Comparison of ENCODE assay signal across 8 mouse cellular contexts in the genomic region with DNA sequence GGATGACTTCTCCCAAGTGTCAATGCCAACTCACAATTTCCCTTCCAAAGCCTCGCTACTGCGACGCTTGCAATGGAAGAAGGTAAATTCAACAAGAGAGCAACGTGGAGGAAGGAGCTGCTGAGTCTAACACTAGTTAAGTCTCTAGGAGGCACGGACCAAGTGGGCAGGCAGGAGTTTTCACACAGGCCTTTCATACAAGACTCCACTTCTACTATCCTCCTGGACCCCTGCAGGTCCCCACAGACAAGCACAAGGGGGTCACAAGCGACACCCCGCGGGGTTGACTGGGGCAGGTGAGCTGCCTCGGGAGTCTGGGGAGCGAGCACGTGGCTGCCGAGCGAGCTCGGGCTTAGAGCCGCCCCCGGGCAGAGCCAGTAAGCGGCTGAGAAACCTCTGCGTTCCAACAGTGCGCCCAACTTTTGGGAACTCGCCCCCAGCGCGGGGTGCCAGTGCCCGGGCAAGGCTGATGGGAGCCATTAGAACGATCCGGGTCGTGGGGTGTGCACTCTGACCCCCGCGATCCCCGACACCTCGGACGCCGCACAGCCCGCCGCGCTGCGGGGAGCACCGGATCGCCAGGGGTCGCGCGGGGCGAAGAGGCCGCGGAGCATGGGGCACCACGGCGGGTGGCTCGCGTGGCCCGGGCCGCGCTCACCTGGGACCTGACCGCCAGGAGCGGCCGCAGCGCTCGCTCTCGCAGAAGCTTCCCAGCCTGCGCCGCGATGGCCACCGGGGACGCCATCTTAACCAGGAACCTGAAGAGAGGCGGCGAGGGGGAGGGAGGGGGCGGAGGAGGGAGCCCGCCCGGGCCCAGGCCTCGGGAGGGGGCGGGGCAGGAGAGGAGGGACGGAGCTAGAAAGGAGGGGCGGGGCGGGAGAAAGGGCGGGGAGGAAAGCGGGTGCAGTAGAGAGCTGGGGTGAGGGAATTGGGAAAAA. TPM values are rescaled to one million over a fixed set of nuclear protein-coding genes. Genes with fewer than 3 reads are reported as not detected.
DNase-seq lines count a peak whose midpoint lies in the region; ATAC-seq and TF ChIP-seq lines count a peak whose summit lies in the region.

A gene (minus strand): TSS at position 770 of the 938 bp plus-strand sequence.

- intact Hi-C loops in heart, postnatal 14 days (cut with DNase I) = no loop called here

- under 1% methylated on average over 67 of the region's 74 CpGs for WGBS in forebrain, embryonic 15.5 days
- WGBS in lung, embryonic 14.5 days = under 1% methylated on average over 69 of the region's 74 CpGs

- no peak for TF ChIP-seq RAD21 in MEL (IDR thresholded peaks at IDR 0.05; ENCODE audit: low read depth, low read length)

- peak within 1 kb of the TSS; percentile 100 for H3K4me2 ChIP-seq in forebrain, embryonic 15.5 days (replicated peaks)
- H3K4me2 ChIP-seq in lung, embryonic 14.5 days = peak within 1 kb of the TSS; percentile 84

- peak; percentile 89 for ATAC-seq in forebrain, embryonic 15.5 days (replicated peaks)
- ATAC-seq in lung, embryonic 14.5 days (ENCODE audit: insufficient read depth) = peak; percentile 93
- peak; percentile 74 for ATAC-seq in neutrophil, adult 5-6 weeks (ENCODE audit: extremely low read depth, insufficient number of reproducible peaks, low FRiP score, poor library complexity, severe bottlenecking)

- H3K4me1 ChIP-seq in MEL (ENCODE audit: control insufficient read depth in 1 of 2, insufficient read depth in 2 of 2, low read length in 2 of 2) = peaks cover 5 to 9% of the 10 kb centered on the region in 2 experiments; a peak in 3 of 4 replicates
- peaks cover 9% of the 10 kb centered on the region for H3K4me1 ChIP-seq in forebrain, embryonic 15.5 days
- H3K4me1 ChIP-seq in lung, embryonic 14.5 days (ENCODE audit: insufficient read depth) = no peaks in the 10 kb centered on the region

- H3K27ac ChIP-seq in MEL (ENCODE audit: control insufficient read depth, low read depth, low read length) = peak within 1 kb of the TSS; percentile 18
- peak within 1 kb of the TSS; percentile 36 for H3K27ac ChIP-seq in forebrain, embryonic 15.5 days (replicated peaks)
- H3K27ac ChIP-seq in lung, embryonic 14.5 days (ENCODE audit: low read depth) = peak within 1 kb of the TSS; percentile 80; the same call in 1 of the 2 replicates

- H3K27me3 ChIP-seq in MEL (ENCODE audit: control insufficient read depth in 1 of 2, insufficient read depth in 2 of 2, low read length in 2 of 2) = no peaks in the 10 kb centered on the region
- H3K27me3 ChIP-seq in forebrain, embryonic 15.5 days = no peaks in the 10 kb centered on the region
- no peaks in the 10 kb centered on the region for H3K27me3 ChIP-seq in lung, embryonic 14.5 days (ENCODE audit: insufficient read depth, low read length)

- peak; percentile 89 for DNase-seq in MEL (ENCODE audit: low read depth, low spot score)
- peak; percentile 38 for DNase-seq in cerebellum, adult 11-12 months
- peak; percentile 89 to 91 for DNase-seq in heart, postnatal 14 days
- DNase-seq in layer of hippocampus, adult 11-12 months (ENCODE audit: low spot score) = peak; percentile 58
- peak; percentile 85 for DNase-seq in lung, embryonic 14.5 days
- peak; percentile 64 to 68 for DNase-seq in thymus, adult 18-20 months

- TF ChIP-seq EP300 in MEL (IDR thresholded peaks at IDR 0.05; ENCODE audit: low read depth in 1 of 2, low read length in 2 of 2) = no peak

- TF ChIP-seq CTCF in MEL (IDR thresholded peaks at IDR 0.05 in 2 of 3, conservative IDR thresholded peaks at IDR 0.05 in 1 of 3; ENCODE audit: control insufficient read depth in 1 of 3, insufficient read depth in 1 of 3, low read depth in 2 of 3, low read length in 3 of 3, poor library complexity in 1 of 3, severe bottlenecking in 1 of 3) = no peak
- 0 out of 2 replicates have a peak, but pooled peaks have one; percentile 14 for TF ChIP-seq CTCF in lung, embryonic 14.5 days (IDR thresholded peaks at IDR 0.05; ENCODE audit: low read depth)

- H3K36me3 ChIP-seq in MEL (ENCODE audit: control insufficient read depth in 1 of 2, insufficient read depth in 2 of 2, low read length in 2 of 2) = peaks cover 0 to 7% of the 10 kb centered on the region in 2 experiments; a peak in 2 of 4 replicates
- H3K36me3 ChIP-seq in forebrain, embryonic 15.5 days = no peaks in the 10 kb centered on the region
- no peaks in the 10 kb centered on the region for H3K36me3 ChIP-seq in lung, embryonic 14.5 days (ENCODE audit: insufficient read depth)

- H3K9me3 ChIP-seq in MEL (replicated peaks; ENCODE audit: insufficient read depth, low read length) = no peaks in the 10 kb centered on the region
- no peaks in the 10 kb centered on the region for H3K9me3 ChIP-seq in forebrain, embryonic 15.5 days
- no peaks in the 10 kb centered on the region for H3K9me3 ChIP-seq in lung, embryonic 14.5 days (ENCODE audit: low read depth, low read length)

- peak within 1 kb of the TSS; percentile 77 to 90 for H3K4me3 ChIP-seq in MEL (ENCODE audit: control insufficient read depth in 1 of 2, insufficient read depth in 1 of 2, low read depth in 2 of 2, low read length in 2 of 2)
- H3K4me3 ChIP-seq in forebrain, embryonic 15.5 days = peak within 1 kb of the TSS; percentile 93
- H3K4me3 ChIP-seq in lung, embryonic 14.5 days (ENCODE audit: low read depth, low read length) = peak within 1 kb of the TSS; percentile 86

- H3K9ac ChIP-seq in MEL (ENCODE audit: control insufficient read depth, low read depth, low read length, poor library complexity, severe bottlenecking) = peak within 1 kb of the TSS; percentile 94
- H3K9ac ChIP-seq in forebrain, embryonic 15.5 days (replicated peaks) = peak within 1 kb of the TSS; percentile 70
- peak within 1 kb of the TSS; percentile 93 for H3K9ac ChIP-seq in lung, embryonic 14.5 days

- peak in 1 of 2 experiments; percentile 56; a peak in 3 of 4 replicates for TF ChIP-seq POLR2A in MEL (IDR thresholded peaks at IDR 0.05; ENCODE audit: control insufficient read depth in 1 of 2, insufficient read depth in 1 of 2, low read depth in 1 of 2, low read length in 2 of 2, poor library complexity in 1 of 2)

- peaks cover 22% of the 10 kb centered on the region for H3K79me2 ChIP-seq in MEL (ENCODE audit: control insufficient read depth, insufficient read depth, low read length, poor library complexity)

TF ChIP-seq in MEL, 35 proteins besides CTCF, POLR2A, EP300 and RAD21:
- TF ChIP-seq TBP (IDR thresholded peaks at IDR 0.05; ENCODE audit: low read depth, low read length) (no peak), RCOR1 (IDR thresholded peaks at IDR 0.05; ENCODE audit: low read depth, low read length) (no peak), ETS1 (IDR thresholded peaks at IDR 0.05; ENCODE audit: low read depth, low read length) (0 out of 2 replicates have a peak, but pooled peaks have one; percentile 8), MAZ (IDR thresholded peaks at IDR 0.05; ENCODE audit: low read depth, low read length) (peak; percentile 25; the same call in 1 of the 2 replicates), MAX (IDR thresholded peaks at IDR 0.05; ENCODE audit: low read length) (peak; percentile 95), NELFE (IDR thresholded peaks at IDR 0.05; ENCODE audit: low read depth, low read length) (peak; percentile 58), BHLHE40 (IDR thresholded peaks at IDR 0.05; ENCODE audit: borderline replicate concordance, low read depth, low read length) (0 out of 2 replicates have a peak, but pooled peaks have one; percentile 31), MYC (IDR thresholded peaks at IDR 0.05; ENCODE audit: low read depth, low read length) (peak; percentile 91; the same call in 1 of the 2 replicates), SMC3 (IDR thresholded peaks at IDR 0.05; ENCODE audit: low read depth, low read length) (no peak), MXI1 (IDR thresholded peaks at IDR 0.05; ENCODE audit: low read depth, low read length) (peak; percentile 96), USF1 (IDR thresholded peaks at IDR 0.05; ENCODE audit: low read depth, low read length) (peak; percentile 49; the same call in 1 of the 2 replicates)

RNA-seq across cellular contexts. Expression of the gene that starts here (rescaled TPM):
- 46.5 and 49.1 TPM in 2 replicates for total RNA-seq in MEL (2012; rRNA removed)
- 10 to 100 TPM in 1 of 2 experiments, not detected in 1; 40.0 TPM for polyA plus RNA-seq in MEL (2012; ENCODE audit: insufficient read depth in 1 of 2, insufficient read length in 2 of 2, low read depth in 1 of 2, low replicate concordance in 2 of 2, missing spikeins in 1 of 2)
- polyA plus RNA-seq in forebrain, embryonic 15.5 days (2015; fragmentation: Nextera tagmentation; extraction: Ambion mirVana) = 17.1 and 17.4 TPM in 2 replicates
- 100 to 1,000 TPM; 103 to 106 TPM for total RNA-seq in heart, postnatal 14 days (2021)
- polyA plus RNA-seq in lung, embryonic 14.5 days (2014; fragmentation: Nextera tagmentation; extraction: Ambion mirVana) = 76.0 and 78.5 TPM in 2 replicates
- 21.0 and 28.9 TPM in 2 replicates for total RNA-seq in neutrophil, adult 5-6 weeks (2017)

Comparison
In these comparisons a context has a peak if more than half of its experiments do, and no peak if none do; other contexts are left out.
1. Peak in every context shown above with its lines: DNase-seq, ATAC-seq, H3K4me3 ChIP-seq and H3K27ac ChIP-seq.
2. DNase-seq: peak in every context shown above with its lines; median percentile 90 in heart, postnatal 14 days; 89 in MEL; 85 in lung, embryonic 14.5 days; 66 in thymus, adult 18-20 months; 58 in layer of hippocampus, adult 11-12 months; 38 in cerebellum, adult 11-12 months.
3. H3K27ac ChIP-seq: peak in every context shown above with its lines; median percentile 80 in lung, embryonic 14.5 days; 36 in forebrain, embryonic 15.5 days; 18 in MEL.